Mouse (Mus musculus): ENCODE results near the gene Agap1.

The Agap1 gene

DNA sequence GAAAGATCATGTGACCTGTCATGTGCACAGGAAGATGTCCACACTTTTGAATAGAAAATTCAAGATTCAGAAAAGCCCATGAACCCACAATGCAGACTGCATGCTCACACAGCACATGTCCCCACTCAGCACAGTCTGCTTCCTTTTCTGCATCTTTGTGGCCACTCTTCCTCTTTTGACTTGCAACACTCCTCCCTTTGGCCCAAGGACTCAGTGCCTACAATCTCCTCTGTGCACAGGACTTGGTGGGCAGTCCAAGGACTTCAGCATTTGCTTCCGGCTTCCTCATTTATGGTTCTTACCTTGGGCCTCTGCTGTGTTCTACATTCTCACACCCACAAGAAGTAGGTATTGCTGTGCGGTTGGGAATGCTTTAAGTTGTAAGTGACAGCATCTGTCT, 447.6 kb downstream of the Agap1 start:
- DNase-seq (ENCODE audit: low spot score in 2 of 2), result no peak

- DNase-seq (ENCODE audit: low spot score in 2 of 2), result no peak
Measured at GRCm38 (mm10) chr1:89902641-89903040, 448.0 kb downstream of the Agap1 start.

- DNase-seq (ENCODE audit: low spot score in 2 of 2), result no peak
Measured at GRCm38 (mm10) chr1:89909796-89910195, 455.2 kb downstream of the Agap1 start.

DNA sequence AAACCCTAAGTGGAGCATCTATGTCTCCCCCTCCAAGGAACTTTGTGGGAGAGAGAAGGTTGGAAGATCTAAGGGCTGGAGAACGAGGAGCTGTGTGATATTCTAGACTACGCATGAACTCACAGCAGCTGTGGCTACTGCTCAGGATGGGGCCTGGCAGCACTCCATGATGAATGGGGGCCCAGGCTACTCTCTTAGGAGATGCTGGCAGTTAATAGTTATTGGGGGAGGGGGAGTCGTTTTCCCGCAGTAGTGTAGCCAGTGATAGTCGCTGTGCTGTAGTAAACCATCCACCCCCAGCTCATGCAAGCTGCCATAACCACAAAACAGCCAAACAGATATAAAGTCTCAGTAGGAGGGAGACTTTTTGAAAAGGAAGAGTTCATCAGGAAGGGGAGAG, 457.8 kb downstream of the Agap1 start:
- no peak for DNase-seq (ENCODE audit: low spot score in 2 of 2)

DNA sequence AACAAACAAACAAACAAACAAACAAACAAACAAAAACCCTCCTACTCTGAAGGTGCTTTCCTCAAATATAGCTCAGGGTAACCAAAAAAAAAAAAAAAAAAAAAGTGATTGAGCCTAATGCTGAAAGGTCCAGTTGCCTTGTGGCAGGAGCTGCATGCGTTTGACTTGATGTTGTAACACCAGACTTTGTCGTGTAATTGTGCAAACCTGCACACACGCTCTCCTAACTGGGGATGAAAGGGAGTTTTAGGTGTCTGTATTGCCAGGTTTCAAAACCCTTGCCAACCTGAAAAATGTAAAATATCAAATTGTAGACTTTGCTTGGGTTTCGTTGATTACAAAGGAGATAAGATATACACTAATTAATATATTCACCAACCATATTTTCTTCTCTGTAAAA, 459.0 kb downstream of the Agap1 start:
- DNase-seq (ENCODE audit: low spot score in 2 of 2), result no peak

GRCm38 (mm10) chr1:89918111-89918510, 463.5 kb downstream of the Agap1 start:
- no peak for DNase-seq (ENCODE audit: low spot score in 2 of 2)

- no peak for DNase-seq (ENCODE audit: low spot score in 2 of 2)
Measured at GRCm38 (mm10) chr1:89919206-89919605, 464.6 kb downstream of the Agap1 start.

DNA sequence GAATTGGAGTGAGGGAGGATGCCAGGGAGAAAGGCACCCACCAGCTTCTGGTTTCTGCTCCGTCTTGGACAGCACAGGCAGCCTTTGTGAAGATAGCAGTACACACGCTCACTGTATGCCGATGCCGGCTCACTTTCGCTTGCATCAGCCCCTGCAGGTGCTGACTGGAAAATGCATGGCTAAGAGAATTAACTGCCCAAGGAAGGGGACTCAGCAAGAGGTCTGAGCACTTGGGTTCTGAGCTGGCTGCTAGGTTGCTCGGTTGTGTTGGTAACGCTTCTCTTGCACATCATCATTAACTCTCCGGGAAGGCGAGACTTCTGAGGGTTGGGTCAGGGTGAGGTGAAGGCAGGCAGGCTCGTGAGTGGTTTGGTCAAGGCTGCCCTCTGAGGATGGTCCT, 467.2 kb downstream of the Agap1 start:
- no peak for DNase-seq (ENCODE audit: low spot score in 2 of 2)

- DNase-seq (ENCODE audit: low spot score in 2 of 2), result no peak
Measured at GRCm38 (mm10) chr1:89922282-89922681, 467.7 kb downstream of the Agap1 start.

DNA sequence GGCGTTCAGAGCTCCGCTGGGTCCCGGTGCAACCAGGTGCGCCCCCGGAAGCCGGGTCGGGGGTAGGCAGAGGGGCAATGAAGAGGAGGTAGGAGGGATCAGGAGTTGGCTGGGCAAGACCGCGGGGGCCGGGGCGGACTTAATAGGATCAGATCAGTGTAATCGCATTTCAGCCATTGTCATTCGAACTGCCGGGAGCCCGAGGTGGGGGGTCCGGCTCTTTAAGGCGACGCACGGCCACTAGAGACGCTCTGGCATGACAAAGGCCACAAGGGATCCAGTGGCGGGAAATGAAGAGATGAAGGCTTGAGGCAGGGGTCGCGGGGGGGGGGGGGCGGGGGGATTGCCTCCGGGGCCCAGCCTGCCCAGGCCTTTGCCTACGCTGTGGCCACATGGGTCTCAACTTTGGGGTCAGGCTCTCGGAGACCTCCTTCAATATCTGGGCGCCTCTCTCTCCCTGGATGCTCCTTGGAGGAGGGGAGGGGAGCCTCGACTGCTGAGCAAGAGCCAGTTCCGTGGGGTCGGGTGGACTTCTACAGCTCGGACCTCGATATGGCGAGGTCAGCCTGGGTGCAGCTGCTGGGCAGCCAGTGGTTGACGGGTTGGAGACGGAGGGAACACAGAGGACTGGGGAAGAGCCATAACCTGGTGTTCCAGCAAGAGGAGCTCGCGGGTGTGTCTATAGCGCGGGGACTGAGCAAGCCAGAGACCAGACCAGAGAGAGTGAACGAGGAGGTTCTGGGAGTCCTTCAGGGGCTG, 468.5 kb downstream of the Agap1 start:
- DNase-seq (ENCODE audit: low spot score in 2 of 2), result no peak

GRCm38 (mm10) chr1:89923642-89924020, 469.0 kb downstream of the Agap1 start:
- no peak for DNase-seq (ENCODE audit: low spot score in 2 of 2)

GRCm38 (mm10) chr1:89925501-89926190, 471.0 kb downstream of the Agap1 start:
- DNase-seq (ENCODE audit: low spot score in 2 of 2), result no peak

- DNase-seq (ENCODE audit: low spot score in 2 of 2), result no peak
Measured at GRCm38 (mm10) chr1:89926583-89927060, 472.0 kb downstream of the Agap1 start.

DNA sequence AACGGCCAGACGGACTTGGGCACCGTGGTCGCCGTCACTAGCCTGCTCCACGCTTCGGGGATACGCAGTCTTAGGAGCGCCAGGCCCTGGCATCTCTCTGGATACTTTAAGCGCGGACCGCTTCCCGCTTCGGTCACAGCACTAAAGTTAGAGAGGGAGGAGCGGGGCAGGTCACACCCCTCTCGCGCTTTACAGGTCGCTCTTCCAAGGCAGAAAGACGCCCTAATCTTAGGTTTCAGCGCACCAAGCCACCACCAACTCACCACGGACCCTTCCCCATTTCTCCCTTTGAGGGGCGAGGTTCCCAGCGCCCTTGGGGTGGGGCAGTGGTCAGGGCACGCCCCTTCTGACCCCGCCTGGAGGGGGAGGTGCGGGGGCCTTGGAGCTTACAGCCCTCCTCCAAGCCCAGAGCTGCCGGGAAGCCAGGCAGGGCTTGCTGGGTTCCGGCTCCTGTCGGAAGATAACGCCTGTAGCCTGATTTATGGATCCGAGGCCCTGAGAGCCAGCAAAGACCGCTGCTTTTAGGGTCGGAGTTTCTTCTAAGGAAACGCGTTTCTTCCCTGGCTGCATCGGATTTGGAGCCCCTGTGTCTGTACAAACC, 472.6 kb downstream of the Agap1 start:
- no peak for DNase-seq (ENCODE audit: low spot score in 2 of 2)

- DNase-seq (ENCODE audit: low spot score in 2 of 2), result no peak
Measured at GRCm38 (mm10) chr1:89928676-89929075, 474.1 kb downstream of the Agap1 start.

DNA sequence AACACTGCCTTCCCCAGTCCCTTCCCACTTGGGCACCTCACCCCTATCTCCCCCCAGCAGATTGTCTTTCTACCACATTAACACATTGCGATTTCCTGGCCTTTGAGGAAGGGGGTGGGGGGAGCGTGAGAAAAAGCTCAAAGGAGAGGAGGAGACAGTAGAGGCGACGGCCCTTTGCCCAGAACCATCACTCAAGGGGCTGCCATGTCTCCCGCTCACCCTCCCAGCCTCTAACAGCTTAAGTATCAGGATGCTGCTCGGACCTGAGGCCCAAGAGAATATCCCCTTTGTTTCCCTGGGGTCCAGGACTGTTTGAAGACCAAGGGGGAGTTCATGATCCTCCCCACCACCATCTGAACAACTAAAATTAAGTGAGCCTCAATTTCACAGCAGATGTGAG, 474.6 kb downstream of the Agap1 start:
- no peak for DNase-seq (ENCODE audit: low spot score in 2 of 2)

DNA sequence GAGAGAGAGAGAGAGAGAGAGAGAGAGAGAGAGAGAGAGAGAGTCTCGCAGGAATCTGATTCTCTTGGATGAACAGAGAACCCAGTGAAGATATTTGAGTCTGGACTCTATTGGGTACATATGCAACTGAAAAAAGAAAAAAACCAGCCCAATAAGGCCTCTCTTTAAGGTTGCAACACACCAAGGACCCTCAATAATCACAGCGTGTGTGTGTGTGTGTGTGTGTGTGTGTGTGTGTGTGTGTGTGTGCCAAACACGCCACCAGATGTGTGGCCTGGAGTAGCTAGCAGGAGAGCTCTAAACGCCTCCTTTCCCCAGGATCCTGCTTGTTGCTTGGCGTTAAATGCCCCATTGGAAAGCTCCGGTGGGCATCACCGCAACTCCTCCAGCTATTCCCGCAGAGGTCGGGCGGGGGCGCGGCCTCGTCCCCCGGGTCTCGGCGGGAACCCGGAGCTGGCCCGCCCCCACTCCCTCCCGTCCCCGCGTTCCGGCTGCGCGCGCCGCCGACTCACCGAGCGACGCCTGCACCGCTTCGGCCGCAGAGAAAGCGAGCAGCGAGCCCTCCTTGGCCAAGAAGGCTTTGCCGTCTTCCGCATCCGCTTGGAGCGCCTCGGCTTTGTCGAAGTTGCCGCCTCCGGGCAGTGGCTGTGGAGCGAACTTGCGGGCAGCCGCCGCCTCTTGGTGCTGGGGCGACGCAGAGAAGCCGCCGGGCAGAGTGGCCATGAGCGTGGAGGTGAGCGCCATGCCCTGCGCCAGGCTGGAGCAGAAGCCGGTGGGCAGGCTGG, 475.3 kb downstream of the Agap1 start:
- no peak for DNase-seq (ENCODE audit: low spot score in 2 of 2)

DNA sequence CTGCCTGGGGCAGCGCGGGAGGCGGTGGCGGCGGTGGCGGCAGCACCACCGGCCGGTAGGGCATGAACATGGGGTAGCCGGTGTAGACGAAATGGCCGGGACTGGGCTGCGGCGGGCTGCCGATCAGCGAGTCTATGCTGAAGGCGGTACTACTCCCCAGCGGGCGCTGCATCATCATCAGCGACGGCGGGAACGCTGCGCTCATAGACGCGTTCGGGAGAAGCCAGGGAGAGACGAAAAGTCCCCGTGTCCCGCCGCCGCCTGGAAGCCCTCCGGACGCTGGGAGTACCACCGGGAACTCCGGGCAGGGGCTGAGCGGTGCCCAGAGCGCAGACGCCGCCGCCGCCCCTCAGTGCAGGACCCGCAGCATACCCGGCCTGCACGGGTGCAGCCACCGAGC, 475.9 kb downstream of the Agap1 start:
- DNase-seq (ENCODE audit: low spot score in 2 of 2), result no peak

DNA sequence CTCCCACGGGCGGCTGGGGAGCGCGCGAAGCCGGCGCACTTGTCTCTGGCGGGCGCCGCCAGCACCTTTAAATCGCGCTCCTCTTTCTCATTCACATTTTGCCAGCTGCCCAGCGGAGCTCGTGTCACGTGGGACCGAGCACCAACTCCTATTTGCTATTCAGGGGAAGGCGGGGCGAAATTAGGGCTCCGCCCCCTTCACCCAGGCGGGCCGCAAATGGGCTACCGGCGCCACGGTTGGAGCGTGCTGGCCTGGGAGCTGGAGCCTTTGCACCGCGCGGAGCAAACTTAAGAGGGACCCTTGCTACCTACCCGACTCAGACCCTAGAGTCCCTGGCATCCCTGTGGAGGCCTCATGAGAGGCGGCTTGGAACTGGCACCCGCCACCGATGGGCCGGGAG, 476.5 kb downstream of the Agap1 start, which contains the start of gene Gbx2:
Gbx2 (minus strand) TSS at position 60 of the 400 bp plus-strand sequence.
- no peak for DNase-seq (ENCODE audit: low spot score in 2 of 2)

DNA sequence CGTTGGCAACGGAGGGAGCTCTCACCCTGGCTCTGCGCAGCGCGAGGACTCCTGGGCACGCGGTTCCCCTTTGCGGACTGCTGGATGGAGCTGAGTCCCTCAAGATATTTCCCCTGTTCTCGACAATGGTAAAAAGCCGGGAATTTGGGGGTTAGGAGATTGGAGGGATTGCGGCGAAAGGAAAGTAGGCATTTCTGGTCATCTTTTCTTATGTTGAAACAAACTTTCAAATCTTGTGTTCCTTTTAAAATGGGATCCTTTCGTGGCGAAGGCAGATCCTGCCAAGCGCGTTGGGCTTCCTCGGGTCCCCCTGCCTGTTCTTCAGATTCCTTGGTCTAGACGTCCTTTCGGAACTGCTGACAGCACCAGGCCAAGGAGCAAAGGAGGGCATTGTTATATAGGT, 477.4 kb downstream of the Agap1 start:
- DNase-seq (ENCODE audit: low spot score in 2 of 2), result no peak

DNA sequence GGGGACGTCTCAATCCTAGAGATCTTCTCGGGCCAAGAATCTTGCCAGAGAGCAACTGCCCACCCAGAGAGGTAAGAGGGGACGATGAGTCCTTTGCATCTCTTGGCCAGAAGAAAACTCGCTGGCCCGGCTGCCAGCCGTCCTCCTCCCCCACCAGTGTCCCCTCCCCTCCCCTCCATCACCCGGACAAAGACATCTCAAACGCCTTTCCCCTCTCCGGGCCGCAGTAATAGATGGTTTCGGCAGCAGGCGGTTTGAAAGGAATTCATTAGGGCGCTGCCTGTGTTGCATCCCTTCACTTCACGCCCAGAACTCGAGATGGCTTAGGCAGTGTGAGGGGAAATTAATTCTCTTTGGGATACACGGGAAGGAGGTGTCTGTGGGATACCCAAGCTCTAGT, 478.0 kb downstream of the Agap1 start:
- DNase-seq (ENCODE audit: low spot score in 2 of 2), result no peak

DNA sequence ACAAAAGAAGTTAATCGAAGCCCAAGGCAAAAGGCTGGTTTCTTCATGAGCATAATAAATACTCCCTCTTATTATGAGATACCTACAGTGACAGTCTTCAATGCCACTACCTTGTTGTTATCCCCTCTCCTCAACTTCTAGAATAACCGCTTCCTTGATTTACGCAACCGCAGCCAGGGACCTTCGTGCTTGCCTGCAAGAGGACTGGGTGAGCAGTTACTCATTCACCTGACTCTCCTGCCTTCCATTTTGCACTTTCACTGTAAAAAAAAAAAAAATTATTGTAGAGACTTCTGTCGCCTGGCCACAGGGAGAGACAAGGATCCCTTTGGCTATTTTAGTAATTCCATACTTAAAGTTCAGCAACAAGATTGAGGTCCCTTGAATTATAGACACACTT, 478.4 kb downstream of the Agap1 start:
- DNase-seq (ENCODE audit: low spot score in 2 of 2), result no peak
